Mouse (Mus musculus) forebrain, postnatal 0 days (tissue): ENCODE results near the gene Iqschfp. TPM values are rescaled to one million over a fixed set of nuclear protein-coding genes. Genes with fewer than 3 reads are reported as not detected.

Experiments used
- ATAC-seq: fragments of 200-750 bp; cut with Nextera tagmentation; 2 replicates; pipeline ENCODE4 v1.8.0; 2017; ENCODE audit warnings: mild to moderate bottlenecking, moderate library complexity
- DNase-seq: peaks from one replicate; pipeline ENCODE4 v3.0.0-alpha.2; 2015
- H3K27ac ChIP-seq: fragments of 300-500 bp; sonication (generic); 2 replicates; pipeline ENCODE4 v1.5.1; 2014; ENCODE audit warnings: low read depth, mild to moderate bottlenecking, antibody characterized with exemption, low read length, moderate library complexity, mixed read lengths
- H3K27me3 ChIP-seq: fragments of 300-500 bp; sonication (generic); 2 replicates; pipeline ENCODE4 v1.6.1; 2014; ENCODE audit warnings: mild to moderate bottlenecking, low read length, mixed read lengths; ENCODE audit not compliant: insufficient read depth
- H3K36me3 ChIP-seq: fragments of 300-500 bp; sonication (generic); 2 replicates; pipeline ENCODE4 v1.6.1; 2014; ENCODE audit warnings: mild to moderate bottlenecking, moderate library complexity; ENCODE audit not compliant: insufficient read depth
- H3K4me1 ChIP-seq: fragments of 300-500 bp; sonication (generic); 2 replicates; pipeline ENCODE4 v1.6.1; 2014; ENCODE audit warnings: antibody characterized with exemption; ENCODE audit not compliant: insufficient read depth
- H3K4me2 ChIP-seq: fragments of 300-500 bp; sonication (generic); 2 replicates; pipeline ENCODE4 v1.6.1; 2014; ENCODE audit warnings: low read depth, mild to moderate bottlenecking, moderate library complexity
- H3K4me3 ChIP-seq: fragments of 300-500 bp; sonication (generic); 2 replicates; pipeline ENCODE4 v1.5.1; 2014; ENCODE audit warnings: low read depth, low read length, mixed read lengths
- H3K9ac ChIP-seq: fragments of 300-500 bp; sonication (generic); 2 replicates; pipeline ENCODE4 v1.6.1; 2014; ENCODE audit warnings: mild to moderate bottlenecking
- H3K9me3 ChIP-seq: fragments of 300-500 bp; sonication (generic); 2 replicates; pipeline ENCODE4 v1.6.1; 2016; ENCODE audit warnings: low read length
- CTCF ChIP-seq: sonication (generic); IDR thresholded peaks from 2 replicates; pipeline ENCODE4 v1.5.1; 2016; ENCODE audit warnings: antibody characterized with exemption, control low read depth, low read depth
- WGBS: fragments of 180-500 bp; shearing (Covaris S2); extraction: QIAGEN DNeasy Blood & Tissue Kit; methylation state at CpG from one replicate; pipeline ENCODE4 v1.1.7; 2014; 5-methylcytosine and 5-hydroxymethylcytosine counted together
- polyA plus RNA-seq: library from polyadenylated mRNA; unstranded; fragments of >200 nt; fragmentation: Nextera tagmentation; extraction: Ambion mirVana; gene quantifications from 2 replicates; pipeline ENCODE4 v1.2.1, GENCODE M21; 2015
- total RNA-seq: library from RNA; depleted of rRNA; stranded (reverse); fragments of >200 nt; gene quantifications from 2 replicates; pipeline ENCODE4 v1.2.3, GENCODE M21; 2014

The Iqschfp gene
- total and polyA plus RNA-seq, 2 experiments from 2014 or later, result 6.6 to 8.8 TPM

DNA sequence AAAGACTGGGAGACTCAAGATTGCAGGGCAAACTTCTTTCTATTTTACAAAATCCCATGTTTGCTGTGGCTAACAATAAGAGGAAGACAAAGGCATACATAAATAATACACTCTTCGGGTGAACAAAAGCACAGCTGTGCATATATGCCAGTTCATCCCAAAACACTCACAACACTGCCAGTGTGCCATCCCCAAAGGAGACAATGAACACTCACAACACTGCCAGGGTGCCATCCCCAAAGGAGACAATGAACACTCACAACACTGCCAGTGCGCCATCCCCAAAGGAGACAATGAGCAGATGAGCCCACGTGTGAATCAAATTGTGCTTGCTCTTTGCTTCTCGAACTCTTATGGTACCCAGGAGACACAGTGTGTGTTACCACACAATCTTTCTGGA lies 527.8 kb downstream of the Iqschfp start:
- 83% methylated on average over 4 of the region's 4 CpGs for WGBS

GRCm38 (mm10) chr3:68420927-68421326 lies 528.9 kb downstream of the Iqschfp start:
- no peak for ATAC-seq
- H3K27ac ChIP-seq, result no peak overlapping the region
- no peak for TF ChIP-seq CTCF
- H3K4me3 ChIP-seq, result no peak overlapping the region
- H3K9ac ChIP-seq, result no peak overlapping the region
- WGBS, result 78% methylated on average over 2 of the region's 2 CpGs
- H3K27me3 ChIP-seq, result no peaks in the 10 kb centered on the region
- H3K36me3 ChIP-seq, result no peaks in the 10 kb centered on the region
- H3K4me1 ChIP-seq, result no peaks in the 10 kb centered on the region
- no peak overlapping the region for H3K4me2 ChIP-seq
- no peaks in the 10 kb centered on the region for H3K9me3 ChIP-seq
- DNase-seq, result no peak

More for the DNA sequence above, 527.8 kb downstream of the Iqschfp start:
- DNase-seq (no peak), ATAC-seq (no peak)
- no peaks in the 10 kb centered on the region for H3K27me3 ChIP-seq
- TF ChIP-seq CTCF, result no peak
- H3K36me3 ChIP-seq, result no peaks in the 10 kb centered on the region
- H3K27ac ChIP-seq, result no peak overlapping the region
- H3K4me2 ChIP-seq, result no peak overlapping the region
- H3K9ac ChIP-seq, result no peak overlapping the region
- H3K4me1 ChIP-seq, result no peaks in the 10 kb centered on the region
- H3K4me3 ChIP-seq, result no peak overlapping the region
- no peaks in the 10 kb centered on the region for H3K9me3 ChIP-seq

GRCm38 (mm10) chr3:68421849-68422248 lies 529.8 kb downstream of the Iqschfp start:
- Histone ChIP-seq H3K4me3 (no peak overlapping the region), H3K36me3 (no peaks in the 10 kb centered on the region), H3K27ac (no peak overlapping the region), H3K9me3 (no peaks in the 10 kb centered on the region), H3K27me3 (no peaks in the 10 kb centered on the region), H3K4me2 (no peak overlapping the region), H3K4me1 (no peaks in the 10 kb centered on the region), H3K9ac (no peak overlapping the region)
- no peak for DNase-seq
- WGBS, result 62% methylated on average over 2 of the region's 2 CpGs
- TF ChIP-seq CTCF, result no peak
- ATAC-seq, result no peak

DNA sequence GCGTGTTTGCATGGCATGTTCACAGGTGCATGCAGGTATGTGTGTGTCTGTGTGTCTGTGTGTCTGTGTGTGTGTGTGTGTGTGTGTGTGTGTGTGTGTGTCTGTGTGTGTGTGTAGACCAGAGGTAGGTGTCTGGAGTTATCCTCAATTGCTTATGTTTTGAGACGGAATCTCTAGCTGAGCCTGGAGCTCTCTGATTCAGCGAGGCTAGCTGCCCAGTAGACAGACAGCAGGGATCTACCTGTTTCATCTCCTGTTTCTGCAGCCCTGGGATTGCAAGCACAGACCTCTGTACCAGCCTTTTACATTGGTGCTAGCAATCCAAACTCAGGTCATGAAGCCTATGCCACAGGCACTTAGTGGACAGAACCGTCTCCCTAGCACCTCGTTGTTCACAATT lies 536.0 kb downstream of the Iqschfp start:
- no peak overlapping the region for H3K4me2 ChIP-seq
- WGBS, result 93% methylated on average over 5 of the region's 5 CpGs
- no peaks in the 10 kb centered on the region for H3K27me3 ChIP-seq
- no peak for DNase-seq
- H3K4me3 ChIP-seq, result no peak overlapping the region
- H3K36me3 ChIP-seq, result no peaks in the 10 kb centered on the region
- H3K27ac ChIP-seq, result no peak overlapping the region
- H3K9ac ChIP-seq, result no peak overlapping the region
- no peaks in the 10 kb centered on the region for H3K9me3 ChIP-seq
- no peak for ATAC-seq
- no peak for TF ChIP-seq CTCF
- H3K4me1 ChIP-seq, result no peaks in the 10 kb centered on the region

DNA sequence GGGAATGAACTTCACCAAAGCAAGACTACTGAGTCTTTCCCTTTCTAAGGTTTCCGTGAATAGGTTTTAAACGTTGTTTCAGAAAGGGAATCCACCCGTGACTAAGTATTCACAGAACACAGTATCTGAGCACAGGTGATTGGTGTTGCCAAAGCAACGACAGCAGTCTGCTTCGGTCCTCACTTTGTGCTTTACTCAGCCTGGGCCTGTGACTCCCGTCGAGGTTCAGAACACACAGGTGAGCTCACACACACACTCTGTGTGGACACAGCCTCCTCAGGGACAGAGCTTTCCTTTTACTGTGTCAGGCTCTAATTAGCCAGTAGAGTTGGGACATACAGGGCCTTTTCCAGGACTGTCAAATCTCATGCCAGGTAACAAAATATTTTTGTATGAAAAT lies 542.4 kb downstream of the Iqschfp start:
- Histone ChIP-seq H3K9ac (no peak overlapping the region), H3K27me3 (no peaks in the 10 kb centered on the region), H3K4me3 (no peak overlapping the region), H3K4me2 (no peak overlapping the region), H3K4me1 (no peaks in the 10 kb centered on the region), H3K9me3 (no peaks in the 10 kb centered on the region), H3K27ac (no peak overlapping the region), H3K36me3 (no peaks in the 10 kb centered on the region)
- DNase-seq (peak; percentile 5), ATAC-seq (peak; percentile 72)
- WGBS, result 12% methylated on average over 7 of the region's 7 CpGs
- no peak for TF ChIP-seq CTCF

- ATAC-seq (peak; percentile 64; the same call in 1 of the 2 replicates), DNase-seq (no peak)
- no peak overlapping the region for H3K4me3 ChIP-seq
- no peaks in the 10 kb centered on the region for H3K4me1 ChIP-seq
- no peaks in the 10 kb centered on the region for H3K9me3 ChIP-seq
- H3K36me3 ChIP-seq, result no peaks in the 10 kb centered on the region
- H3K27me3 ChIP-seq, result no peaks in the 10 kb centered on the region
- no peak for TF ChIP-seq CTCF
- H3K9ac ChIP-seq, result no peak overlapping the region
- H3K4me2 ChIP-seq, result no peak overlapping the region
- 36% methylated on average over 2 of the region's 2 CpGs for WGBS
- H3K27ac ChIP-seq, result no peak overlapping the region
Observed at GRCm38 (mm10) chr3:68434897-68435296, 542.9 kb downstream of the Iqschfp start.

GRCm38 (mm10) chr3:68448480-68448879 lies 556.4 kb downstream of the Iqschfp start:
- Histone ChIP-seq H3K4me1 (no peaks in the 10 kb centered on the region; the same call in 1 of the 2 replicates), H3K9me3 (no peaks in the 10 kb centered on the region), H3K36me3 (no peaks in the 10 kb centered on the region), H3K4me2 (no peak overlapping the region), H3K27ac (no peak overlapping the region), H3K9ac (no peak overlapping the region), H3K4me3 (no peak overlapping the region), H3K27me3 (no peaks in the 10 kb centered on the region)
- no peak for TF ChIP-seq CTCF
- no peak for DNase-seq
- ATAC-seq, result no peak
- 88% methylated on average over 2 of the region's 2 CpGs for WGBS

- Histone ChIP-seq H3K27me3 (no peaks in the 10 kb centered on the region), H3K9me3 (no peaks in the 10 kb centered on the region), H3K4me1 (no peaks in the 10 kb centered on the region; the same call in 1 of the 2 replicates), H3K4me3 (no peak overlapping the region), H3K9ac (no peak overlapping the region), H3K36me3 (no peaks in the 10 kb centered on the region), H3K4me2 (no peak overlapping the region), H3K27ac (no peak overlapping the region)
- DNase-seq (no peak), ATAC-seq (no peak)
- WGBS, result 92% methylated on average over 1 of the region's 1 CpGs
- no peak for TF ChIP-seq CTCF
Observed at GRCm38 (mm10) chr3:68451634-68452033, 559.6 kb downstream of the Iqschfp start.
